Mouse (Mus musculus): ENCODE data around the gene Loxl1. TPM values are rescaled to one million over a fixed set of nuclear protein-coding genes. Genes with fewer than 3 reads are reported as not detected.
A peak's percentile ranks its signal among the peaks of the same experiment; 100 is the strongest.

Loxl1 gene
- polyA plus RNA-seq (2012; rRNA removed), result 231 and 235 TPM in 2 replicates

DNA sequence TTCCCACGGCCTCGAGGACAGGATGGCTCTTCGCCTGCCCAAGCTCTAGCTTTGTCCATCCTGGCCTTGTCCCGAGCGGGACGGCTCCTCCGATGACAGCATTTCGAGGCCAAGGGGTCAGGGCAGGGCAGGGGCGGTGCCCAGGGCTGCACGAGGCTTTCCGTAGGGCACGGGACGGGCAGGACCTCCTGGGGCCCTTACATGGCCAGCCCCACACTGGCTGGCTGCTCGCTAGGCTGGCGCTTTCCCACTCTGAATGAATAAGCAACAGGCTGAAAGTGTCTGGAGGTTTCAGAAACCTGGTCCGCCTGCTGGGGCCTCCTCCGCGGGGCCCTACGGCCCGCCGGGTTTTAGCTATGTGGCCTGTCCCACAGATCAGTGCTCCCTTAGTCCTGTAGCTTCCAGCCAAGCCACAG, at the start of gene Loxl1:
Gene Loxl1, minus strand, starts transcription at position 243 of the 416 bp plus-strand sequence.
- no peak for TF ChIP-seq CTCF (IDR thresholded peaks at IDR 0.05; ENCODE audit: insufficient read depth, low read length)
- TF ChIP-seq POLR2A (IDR thresholded peaks at IDR 0.05; ENCODE audit: borderline replicate concordance, extremely low read depth, low read depth, low read length), result peak; percentile 41; the same call in 1 of the 2 replicates
- 4% methylated on average over 21 of the region's 21 CpGs for WGBS
- no peaks in the 10 kb centered on the region for H3K4me1 ChIP-seq (ENCODE audit: control insufficient read depth, insufficient read depth, low read length)
- H3K4me3 ChIP-seq (replicated peaks; ENCODE audit: extremely low read depth, low read depth, low read length), result peak within 1 kb of the TSS; percentile 54
- peak; percentile 37 for DNase-seq

DNA sequence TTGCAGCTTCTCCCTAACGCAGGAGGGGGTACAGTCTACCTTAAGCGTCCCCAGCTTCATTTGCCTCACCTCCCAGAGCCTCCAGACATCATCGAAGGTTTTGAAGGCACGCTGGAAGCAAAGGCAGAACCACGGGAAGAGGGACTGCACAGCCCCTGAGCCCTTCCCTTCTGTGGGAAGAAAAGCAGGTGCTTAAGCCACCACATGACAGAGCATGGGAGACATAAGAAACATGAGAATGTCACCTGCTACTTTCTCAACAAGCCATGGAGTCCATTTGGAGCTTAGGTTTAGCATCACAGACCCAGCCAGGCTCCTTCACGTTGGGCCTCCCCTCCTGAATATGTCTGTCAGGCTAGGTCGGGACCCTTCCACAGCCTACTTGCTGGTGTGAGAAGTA, 49.0 kb upstream of the Loxl1 start:
- no peaks in the 10 kb centered on the region for H3K4me1 ChIP-seq (ENCODE audit: control insufficient read depth, insufficient read depth, low read length)
- no peak for TF ChIP-seq POLR2A (IDR thresholded peaks at IDR 0.05; ENCODE audit: borderline replicate concordance, extremely low read depth, low read depth, low read length)
- TF ChIP-seq CTCF (IDR thresholded peaks at IDR 0.05; ENCODE audit: insufficient read depth, low read length), result no peak
- DNase-seq, result no peak
- H3K4me3 ChIP-seq (replicated peaks; ENCODE audit: extremely low read depth, low read depth, low read length), result no peak overlapping the region
- 81% methylated on average over 7 of the region's 7 CpGs for WGBS

DNA sequence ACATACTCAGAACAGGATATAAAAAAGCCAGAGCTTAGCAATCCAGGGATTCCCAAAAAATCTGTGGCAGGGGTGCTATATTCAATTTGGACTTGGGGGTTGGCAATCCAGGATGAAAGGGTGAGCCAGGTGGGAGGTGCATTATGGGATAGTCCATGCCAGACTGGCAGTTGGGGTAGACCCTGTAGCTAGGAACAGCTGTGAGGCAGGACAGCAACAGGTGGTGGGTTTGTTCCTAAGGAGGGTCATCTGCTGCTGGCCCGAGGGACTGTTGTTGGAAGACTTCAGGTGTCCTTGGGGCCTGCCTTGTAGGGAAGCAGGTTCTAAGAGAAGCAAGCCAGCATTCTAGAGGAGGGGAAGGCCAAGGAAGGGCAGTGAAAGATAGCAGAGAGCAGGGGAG, 48.4 kb upstream of the Loxl1 start:
- no peaks in the 10 kb centered on the region for H3K4me1 ChIP-seq (ENCODE audit: control insufficient read depth, insufficient read depth, low read length)
- no peak overlapping the region for H3K4me3 ChIP-seq (replicated peaks; ENCODE audit: extremely low read depth, low read depth, low read length)
- TF ChIP-seq POLR2A (IDR thresholded peaks at IDR 0.05; ENCODE audit: borderline replicate concordance, extremely low read depth, low read depth, low read length), result no peak
- TF ChIP-seq CTCF (IDR thresholded peaks at IDR 0.05; ENCODE audit: insufficient read depth, low read length), result no peak
- no peak for DNase-seq
- 71% methylated on average over 1 of the region's 1 CpGs for WGBS

DNA sequence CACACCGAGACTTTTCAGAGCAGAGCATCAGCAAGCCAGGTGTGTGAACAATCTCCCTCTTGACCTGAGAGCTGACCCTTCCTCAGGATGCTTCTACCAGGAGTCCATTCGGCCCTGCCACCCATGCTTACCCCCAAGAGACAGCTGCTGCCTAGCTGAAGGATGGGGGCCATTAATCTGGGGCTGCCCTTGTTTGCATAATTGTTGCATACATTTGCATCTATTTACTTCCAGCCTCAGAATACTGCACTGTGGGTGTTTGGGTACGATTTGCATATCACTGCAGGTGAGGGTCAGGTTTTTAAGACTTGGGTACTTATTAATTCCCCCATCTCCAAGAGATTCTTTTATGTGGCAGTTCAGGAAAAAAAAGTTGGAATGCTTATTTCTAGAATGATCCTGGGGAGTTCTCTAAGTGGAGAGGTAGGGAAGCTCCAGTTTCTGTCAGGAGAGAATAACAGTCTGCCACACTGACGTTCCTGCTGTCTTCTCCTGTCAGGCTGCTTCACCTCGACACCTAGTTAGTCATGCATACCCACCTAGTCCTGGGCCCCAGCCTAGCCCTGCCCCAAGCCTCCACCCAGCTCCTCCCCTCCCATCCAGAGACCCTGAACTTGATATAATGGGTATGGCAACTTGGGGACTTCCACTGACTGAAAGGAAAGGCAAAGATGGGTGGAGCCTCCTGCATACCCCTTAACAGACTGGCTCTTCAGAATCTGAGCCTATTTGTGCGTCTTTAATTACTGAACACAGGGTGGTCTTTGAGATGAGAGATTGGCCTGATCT, 42.5 kb upstream of the Loxl1 start:
- H3K4me3 ChIP-seq (replicated peaks; ENCODE audit: extremely low read depth, low read depth, low read length), result no peak overlapping the region
- 30% methylated on average over 6 of the region's 6 CpGs for WGBS
- no peaks in the 10 kb centered on the region for H3K4me1 ChIP-seq (ENCODE audit: control insufficient read depth, insufficient read depth, low read length)
- DNase-seq, result no peak
- TF ChIP-seq POLR2A (IDR thresholded peaks at IDR 0.05; ENCODE audit: borderline replicate concordance, extremely low read depth, low read depth, low read length), result no peak
- TF ChIP-seq CTCF (IDR thresholded peaks at IDR 0.05; ENCODE audit: insufficient read depth, low read length), result no peak

DNA sequence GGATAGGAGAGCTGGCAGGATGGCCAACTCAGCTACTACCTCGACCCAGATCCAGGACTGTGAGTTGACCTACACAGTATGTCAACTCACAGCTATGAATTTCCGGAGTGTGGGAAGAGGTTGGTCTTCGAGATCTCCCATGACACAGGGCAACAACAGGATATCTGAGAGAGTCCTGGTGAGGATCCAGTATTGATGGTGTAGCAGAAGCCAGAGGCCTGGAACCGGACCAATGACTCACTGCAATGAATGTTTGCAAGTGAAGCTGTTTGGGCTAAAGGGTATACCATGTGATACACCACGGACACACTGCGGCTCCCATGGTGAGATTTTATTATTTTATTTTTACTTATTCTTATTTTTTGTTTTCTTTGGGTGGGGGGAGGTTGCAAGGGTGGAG, 41.7 kb upstream of the Loxl1 start:
- no peak overlapping the region for H3K4me3 ChIP-seq (replicated peaks; ENCODE audit: extremely low read depth, low read depth, low read length)
- DNase-seq, result no peak
- TF ChIP-seq CTCF (IDR thresholded peaks at IDR 0.05; ENCODE audit: insufficient read depth, low read length) (no peak), POLR2A (IDR thresholded peaks at IDR 0.05; ENCODE audit: borderline replicate concordance, extremely low read depth, low read depth, low read length) (no peak)
- no peaks in the 10 kb centered on the region for H3K4me1 ChIP-seq (ENCODE audit: control insufficient read depth, insufficient read depth, low read length)
- WGBS, result 74% methylated on average over 6 of the region's 6 CpGs

DNA sequence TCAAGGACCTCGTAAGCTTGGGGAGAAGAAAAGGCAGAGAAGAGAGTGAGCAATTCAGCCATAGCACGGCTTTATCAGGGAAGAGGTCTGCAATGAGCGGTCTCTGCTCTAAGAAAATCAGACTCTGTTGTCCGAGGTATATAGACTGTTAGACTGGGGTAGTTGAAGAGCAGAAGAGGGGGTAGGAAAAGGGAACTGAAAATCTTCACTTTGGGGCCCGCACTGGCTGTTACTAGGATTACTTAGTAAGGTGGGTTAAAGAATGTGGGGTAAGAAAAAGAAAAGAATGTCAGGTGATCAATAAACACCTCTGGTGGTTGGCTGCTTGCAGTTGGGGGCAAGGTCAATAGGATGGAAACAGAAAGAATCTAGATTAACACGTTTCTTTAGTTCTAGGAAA, 40.2 kb upstream of the Loxl1 start:
- Histone ChIP-seq H3K4me1 (ENCODE audit: control insufficient read depth, insufficient read depth, low read length) (no peaks in the 10 kb centered on the region), H3K4me3 (replicated peaks; ENCODE audit: extremely low read depth, low read depth, low read length) (no peak overlapping the region)
- TF ChIP-seq POLR2A (IDR thresholded peaks at IDR 0.05; ENCODE audit: borderline replicate concordance, extremely low read depth, low read depth, low read length) (no peak), CTCF (IDR thresholded peaks at IDR 0.05; ENCODE audit: insufficient read depth, low read length) (no peak)
- WGBS, result 82% methylated on average over 6 of the region's 6 CpGs
- DNase-seq, result no peak

DNA sequence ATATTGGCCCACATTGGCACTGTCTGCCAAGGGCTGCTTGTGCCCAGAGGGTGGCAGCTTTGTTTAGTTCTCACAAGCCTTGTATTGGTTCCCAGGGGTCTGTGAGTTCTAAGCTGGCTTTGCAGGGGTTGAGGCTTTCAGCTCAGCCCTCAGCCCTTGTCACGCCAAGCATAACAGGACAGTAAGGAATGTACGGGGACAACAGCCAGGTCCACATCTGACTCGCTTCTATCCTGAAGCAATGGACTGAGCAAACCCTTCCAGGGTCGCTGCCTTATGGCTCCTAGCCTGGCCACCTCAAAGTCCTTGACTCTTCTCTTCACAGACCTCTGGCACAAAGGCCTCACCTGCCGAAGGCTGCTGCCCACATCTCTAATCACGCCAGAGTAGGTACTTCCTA, 34.8 kb upstream of the Loxl1 start:
- 76% methylated on average over 6 of the region's 6 CpGs for WGBS
- H3K4me3 ChIP-seq (replicated peaks; ENCODE audit: extremely low read depth, low read depth, low read length), result no peak overlapping the region
- TF ChIP-seq CTCF (IDR thresholded peaks at IDR 0.05; ENCODE audit: insufficient read depth, low read length) (no peak), POLR2A (IDR thresholded peaks at IDR 0.05; ENCODE audit: borderline replicate concordance, extremely low read depth, low read depth, low read length) (no peak)
- no peak for DNase-seq
- H3K4me1 ChIP-seq (ENCODE audit: control insufficient read depth, insufficient read depth, low read length), result no peaks in the 10 kb centered on the region

DNA sequence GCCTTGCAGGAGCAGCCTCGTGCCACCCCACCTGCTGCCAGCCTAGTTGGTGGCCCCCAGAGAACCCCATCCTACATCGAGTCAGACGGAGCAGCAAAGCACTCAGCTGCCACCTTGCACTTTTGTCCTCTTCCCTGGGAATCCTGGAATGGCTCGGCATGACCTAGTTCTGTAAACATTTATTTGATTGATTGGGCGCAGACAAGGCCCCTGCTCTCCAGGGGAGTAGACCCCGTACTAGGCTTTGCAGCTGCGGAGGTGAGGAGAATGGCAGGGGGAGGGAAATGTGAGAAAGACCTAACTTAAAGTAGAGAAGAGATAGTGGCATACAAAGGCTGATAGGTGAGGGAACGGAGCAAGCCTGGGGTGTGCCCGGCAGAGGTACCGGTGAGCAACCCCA, 33.5 kb upstream of the Loxl1 start:
- H3K4me3 ChIP-seq (replicated peaks; ENCODE audit: extremely low read depth, low read depth, low read length), result no peak overlapping the region
- DNase-seq, result no peak
- H3K4me1 ChIP-seq (ENCODE audit: control insufficient read depth, insufficient read depth, low read length), result no peaks in the 10 kb centered on the region
- 13% methylated on average over 10 of the region's 10 CpGs for WGBS
- TF ChIP-seq CTCF (IDR thresholded peaks at IDR 0.05; ENCODE audit: insufficient read depth, low read length) (no peak), POLR2A (IDR thresholded peaks at IDR 0.05; ENCODE audit: borderline replicate concordance, extremely low read depth, low read depth, low read length) (no peak)

DNA sequence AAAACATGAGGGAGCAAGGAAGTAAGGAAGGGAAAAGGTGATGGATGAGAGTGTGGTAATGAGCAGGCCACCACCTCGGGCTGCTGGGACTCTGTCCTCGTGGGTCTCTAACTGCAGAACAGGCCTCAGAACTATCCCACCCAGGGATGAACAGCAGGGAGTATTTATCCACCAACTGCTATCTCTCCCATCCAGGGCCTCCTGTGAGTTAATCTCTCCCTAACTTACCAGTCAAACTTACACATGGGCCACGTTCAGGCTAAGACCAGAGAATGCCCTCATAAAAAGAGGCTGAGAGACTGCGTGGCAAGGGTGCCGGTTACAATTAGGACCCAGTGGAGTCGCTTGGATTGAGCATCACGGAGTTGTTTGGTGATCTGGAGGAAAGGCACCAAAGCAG, 33.0 kb upstream of the Loxl1 start:
- Histone ChIP-seq H3K4me3 (replicated peaks; ENCODE audit: extremely low read depth, low read depth, low read length) (no peak overlapping the region), H3K4me1 (ENCODE audit: control insufficient read depth, insufficient read depth, low read length) (no peaks in the 10 kb centered on the region)
- WGBS, result 43% methylated on average over 7 of the region's 7 CpGs
- DNase-seq, result no peak
- TF ChIP-seq CTCF (IDR thresholded peaks at IDR 0.05; ENCODE audit: insufficient read depth, low read length), result no peak
- no peak for TF ChIP-seq POLR2A (IDR thresholded peaks at IDR 0.05; ENCODE audit: borderline replicate concordance, extremely low read depth, low read depth, low read length)

DNA sequence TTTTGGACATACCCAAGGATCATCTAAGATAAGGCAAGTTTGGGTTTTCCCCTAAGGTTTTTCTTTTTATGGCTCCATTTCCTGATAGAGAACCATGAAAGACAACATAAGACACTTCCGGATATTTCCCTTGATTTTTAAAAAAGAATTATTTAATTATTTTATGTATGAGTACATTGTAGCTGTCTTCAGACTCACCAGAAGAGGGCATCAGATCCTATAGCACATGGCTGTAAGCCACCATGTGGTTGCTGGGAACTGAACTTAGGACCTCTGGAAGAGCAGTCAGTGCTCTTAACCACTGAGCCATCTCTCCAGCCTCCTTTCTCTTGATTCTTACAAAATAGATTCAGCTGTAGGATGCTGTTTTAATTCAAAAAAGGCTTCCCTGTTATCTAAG, 28.8 kb upstream of the Loxl1 start:
- H3K4me3 ChIP-seq (replicated peaks; ENCODE audit: extremely low read depth, low read depth, low read length), result no peak overlapping the region
- 76% methylated on average over 1 of the region's 1 CpGs for WGBS
- DNase-seq, result no peak
- H3K4me1 ChIP-seq (ENCODE audit: control insufficient read depth, insufficient read depth, low read length), result no peaks in the 10 kb centered on the region
- TF ChIP-seq CTCF (IDR thresholded peaks at IDR 0.05; ENCODE audit: insufficient read depth, low read length) (no peak), POLR2A (IDR thresholded peaks at IDR 0.05; ENCODE audit: borderline replicate concordance, extremely low read depth, low read depth, low read length) (no peak)

Measured in lung, adult 2 months (tissue).